Mouse (Mus musculus): ENCODE results near the gene Sccpdh. TPM values are rescaled to one million over a fixed set of nuclear protein-coding genes. Genes with fewer than 3 reads are reported as not detected.

Gene Sccpdh
- 45.1 and 51.8 TPM in 2 replicates for polyA plus RNA-seq (2015; fragmentation: Nextera tagmentation; extraction: Ambion mirVana)

GRCm38 (mm10) chr1:179668013-179668805 is at the start of gene Sccpdh:
Gene Sccpdh, plus strand, starts transcription at chr1:179668210.
- H3K27ac ChIP-seq: peak within 1 kb of the TSS; percentile 76
- WGBS: under 1% methylated on average over 79 of the region's 84 CpGs
- H3K4me1 ChIP-seq (replicated peaks): 0 out of 2 replicates have a peak, but pooled peaks cover 4% of the 10 kb centered on the region
- H3K4me3 ChIP-seq (replicated peaks): peak within 1 kb of the TSS; percentile 76
- H3K4me2 ChIP-seq (replicated peaks): peak within 1 kb of the TSS; percentile 84
- no peaks in the 10 kb centered on the region for H3K27me3 ChIP-seq (replicated peaks)
- peaks cover 3% of the 10 kb centered on the region; the same call in 1 of the 2 replicates for H3K36me3 ChIP-seq
- H3K9ac ChIP-seq: peak within 1 kb of the TSS; percentile 87
- peak; percentile 97 for ATAC-seq
- no peaks in the 10 kb centered on the region for H3K9me3 ChIP-seq

GRCm38 (mm10) chr1:179622665-179623064 is 45.3 kb upstream of the Sccpdh start:
- H3K9ac ChIP-seq: no peak overlapping the region
- no peak overlapping the region for H3K27ac ChIP-seq
- H3K4me3 ChIP-seq (replicated peaks): no peak overlapping the region
- H3K36me3 ChIP-seq: no peaks in the 10 kb centered on the region
- no peak overlapping the region for H3K4me2 ChIP-seq (replicated peaks)
- no peaks in the 10 kb centered on the region for H3K9me3 ChIP-seq
- H3K27me3 ChIP-seq (replicated peaks): no peaks in the 10 kb centered on the region
- WGBS: 90% methylated on average over 12 of the region's 12 CpGs
- no peaks in the 10 kb centered on the region for H3K4me1 ChIP-seq (replicated peaks)
- no peak for ATAC-seq

DNA sequence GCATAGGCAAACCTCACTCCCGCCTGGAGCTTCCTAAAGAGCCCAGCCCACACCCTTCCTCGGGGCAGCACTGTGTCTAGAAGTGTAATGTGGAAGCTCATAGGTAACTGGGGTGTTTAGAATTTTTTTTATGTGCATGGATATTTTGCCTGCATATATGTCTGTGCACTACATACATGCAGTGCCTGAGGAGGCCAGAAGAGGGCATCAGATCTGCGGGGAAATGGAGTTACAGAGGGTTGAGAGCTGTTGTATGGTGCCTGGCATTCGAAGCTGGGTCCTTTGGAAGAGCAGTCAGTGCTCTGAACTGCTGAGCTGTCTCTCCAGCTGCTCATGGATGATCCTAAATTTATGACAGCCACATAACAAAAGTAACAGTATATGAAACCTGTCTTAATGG is 44.4 kb upstream of the Sccpdh start:
- Histone ChIP-seq H3K4me2 (replicated peaks) (no peak overlapping the region), H3K9me3 (no peaks in the 10 kb centered on the region), H3K4me1 (replicated peaks) (no peaks in the 10 kb centered on the region), H3K9ac (no peak overlapping the region), H3K27ac (no peak overlapping the region), H3K36me3 (no peaks in the 10 kb centered on the region), H3K27me3 (replicated peaks) (no peaks in the 10 kb centered on the region), H3K4me3 (replicated peaks) (no peak overlapping the region)
- ATAC-seq: no peak
- WGBS: 67% methylated on average over 4 of the region's 4 CpGs

DNA sequence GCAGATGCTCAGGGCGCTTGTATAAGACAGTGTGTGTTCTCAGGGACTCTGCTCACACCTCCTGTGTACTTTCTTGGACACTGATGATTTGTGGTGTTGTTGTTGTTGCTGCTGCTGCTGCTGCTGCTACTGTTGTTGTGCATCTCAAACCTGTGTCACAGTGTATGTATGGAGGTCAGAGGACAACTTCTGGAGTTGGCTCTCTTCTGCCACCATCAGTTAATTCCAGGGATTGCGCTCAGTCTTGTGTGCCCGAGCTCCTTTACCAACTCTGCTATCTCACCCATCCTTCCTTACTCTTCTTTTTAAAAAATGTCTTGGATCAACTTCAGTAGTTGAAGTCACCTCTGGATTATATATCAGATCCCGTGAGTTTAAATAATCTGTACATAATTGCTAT is 43.7 kb upstream of the Sccpdh start:
- no peak for ATAC-seq
- Histone ChIP-seq H3K9me3 (no peaks in the 10 kb centered on the region), H3K4me1 (replicated peaks) (no peaks in the 10 kb centered on the region), H3K36me3 (no peaks in the 10 kb centered on the region), H3K27ac (no peak overlapping the region), H3K4me2 (replicated peaks) (no peak overlapping the region), H3K27me3 (replicated peaks) (no peaks in the 10 kb centered on the region), H3K4me3 (replicated peaks) (no peak overlapping the region), H3K9ac (no peak overlapping the region)
- 69% methylated on average over 4 of the region's 4 CpGs for WGBS

DNA sequence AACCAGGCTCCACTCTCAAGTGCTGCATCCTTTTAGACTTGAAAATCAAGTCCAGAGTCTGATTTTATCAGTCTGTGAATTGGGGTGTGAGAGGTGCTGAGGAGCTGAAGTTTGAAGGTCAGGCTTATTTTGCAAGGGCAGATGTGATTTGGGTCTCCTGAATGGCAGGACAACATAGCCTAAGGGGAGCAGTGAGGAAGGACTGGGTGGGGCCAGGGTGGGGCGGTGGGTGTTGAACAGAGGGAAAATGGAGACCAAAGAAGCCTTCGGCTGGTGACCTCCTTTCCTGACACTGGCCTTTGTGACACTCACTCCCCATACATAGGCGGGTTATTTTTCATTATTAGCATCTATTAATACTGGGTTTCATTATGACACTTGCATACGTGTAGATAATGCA is 40.2 kb upstream of the Sccpdh start:
- no peak overlapping the region for H3K4me3 ChIP-seq (replicated peaks)
- no peaks in the 10 kb centered on the region for H3K9me3 ChIP-seq
- H3K4me1 ChIP-seq (replicated peaks): no peaks in the 10 kb centered on the region
- WGBS: 90% methylated on average over 4 of the region's 4 CpGs
- H3K27me3 ChIP-seq (replicated peaks): no peaks in the 10 kb centered on the region
- H3K4me2 ChIP-seq (replicated peaks): no peak overlapping the region
- no peak overlapping the region for H3K9ac ChIP-seq
- no peak; the same call in 1 of the 2 replicates for ATAC-seq
- H3K27ac ChIP-seq: no peak overlapping the region
- no peaks in the 10 kb centered on the region for H3K36me3 ChIP-seq

DNA sequence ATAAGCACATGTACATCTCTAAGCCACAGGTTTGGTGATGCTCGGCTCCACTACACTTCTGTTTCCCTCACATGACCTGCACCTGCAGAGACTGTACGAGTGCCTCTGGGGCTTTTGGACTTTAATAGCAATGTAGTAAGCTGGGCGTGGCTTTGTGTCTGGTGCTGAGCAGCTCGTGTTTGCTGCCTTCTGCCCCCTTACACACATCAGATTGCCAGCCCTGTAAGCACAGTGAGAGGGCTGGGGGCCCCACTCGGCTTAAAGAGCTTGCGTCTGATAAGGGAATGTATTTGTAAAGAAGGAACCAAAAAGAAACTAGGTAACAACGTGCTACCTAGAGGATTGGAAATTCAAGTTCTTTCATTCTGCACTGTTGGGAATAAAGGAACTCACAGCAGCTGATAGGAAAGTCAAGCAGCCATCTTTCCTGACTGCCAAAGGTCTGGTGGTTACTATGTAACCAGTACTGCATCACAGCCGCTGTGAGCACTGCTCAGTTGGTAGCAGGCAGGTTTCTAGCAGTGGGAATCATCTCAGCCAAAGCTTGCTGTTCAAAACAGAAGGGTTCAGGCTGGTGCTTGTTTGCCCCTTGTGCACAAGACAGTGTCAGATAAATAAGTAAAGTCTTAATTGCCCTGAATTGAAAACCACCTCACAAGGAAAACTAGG is 39.4 kb upstream of the Sccpdh start:
- no peak overlapping the region for H3K4me3 ChIP-seq (replicated peaks)
- H3K9ac ChIP-seq: no peak overlapping the region
- no peaks in the 10 kb centered on the region for H3K27me3 ChIP-seq (replicated peaks)
- no peaks in the 10 kb centered on the region for H3K9me3 ChIP-seq
- 51% methylated on average over 8 of the region's 8 CpGs for WGBS
- H3K27ac ChIP-seq: peak overlapping the region; percentile 56; the same call in 1 of the 2 replicates
- H3K36me3 ChIP-seq: no peaks in the 10 kb centered on the region
- peak overlapping the region; percentile 24 for H3K4me2 ChIP-seq (replicated peaks)
- no peaks in the 10 kb centered on the region for H3K4me1 ChIP-seq (replicated peaks)
- ATAC-seq: peak; percentile 96

GRCm38 (mm10) chr1:179629276-179629675 is 38.7 kb upstream of the Sccpdh start:
- H3K9me3 ChIP-seq: no peaks in the 10 kb centered on the region
- no peaks in the 10 kb centered on the region for H3K4me1 ChIP-seq (replicated peaks)
- H3K4me3 ChIP-seq (replicated peaks): no peak overlapping the region
- WGBS: 79% methylated on average over 5 of the region's 5 CpGs
- H3K27me3 ChIP-seq (replicated peaks): no peaks in the 10 kb centered on the region
- no peak overlapping the region for H3K27ac ChIP-seq
- ATAC-seq: no peak
- H3K36me3 ChIP-seq: no peaks in the 10 kb centered on the region
- H3K4me2 ChIP-seq (replicated peaks): no peak overlapping the region
- no peak overlapping the region for H3K9ac ChIP-seq

GRCm38 (mm10) chr1:179632746-179633413 is 35.1 kb upstream of the Sccpdh start:
- Histone ChIP-seq H3K4me1 (replicated peaks) (no peaks in the 10 kb centered on the region), H3K27ac (no peak overlapping the region), H3K4me3 (replicated peaks) (no peak overlapping the region), H3K9ac (no peak overlapping the region), H3K36me3 (no peaks in the 10 kb centered on the region), H3K27me3 (replicated peaks) (no peaks in the 10 kb centered on the region), H3K9me3 (no peaks in the 10 kb centered on the region), H3K4me2 (replicated peaks) (no peak overlapping the region)
- ATAC-seq: no peak
- WGBS: 79% methylated on average over 11 of the region's 11 CpGs

GRCm38 (mm10) chr1:179633414-179633752 is 34.6 kb upstream of the Sccpdh start:
- no peak for ATAC-seq
- Histone ChIP-seq H3K9me3 (no peaks in the 10 kb centered on the region), H3K9ac (no peak overlapping the region), H3K27me3 (replicated peaks) (no peaks in the 10 kb centered on the region), H3K4me2 (replicated peaks) (no peak overlapping the region), H3K4me1 (replicated peaks) (no peaks in the 10 kb centered on the region), H3K27ac (no peak overlapping the region), H3K36me3 (no peaks in the 10 kb centered on the region), H3K4me3 (replicated peaks) (no peak overlapping the region)
- 24% methylated on average over 1 of the region's 1 CpGs for WGBS

- Histone ChIP-seq H3K27me3 (replicated peaks) (no peaks in the 10 kb centered on the region), H3K4me1 (replicated peaks) (no peaks in the 10 kb centered on the region), H3K27ac (no peak overlapping the region), H3K9ac (no peak overlapping the region), H3K9me3 (no peaks in the 10 kb centered on the region), H3K4me2 (replicated peaks) (no peak overlapping the region), H3K36me3 (no peaks in the 10 kb centered on the region), H3K4me3 (replicated peaks) (no peak overlapping the region)
- no peak for ATAC-seq
- 86% methylated on average over 3 of the region's 3 CpGs for WGBS
Observed at GRCm38 (mm10) chr1:179634159-179634558, 33.9 kb upstream of the Sccpdh start.

DNA sequence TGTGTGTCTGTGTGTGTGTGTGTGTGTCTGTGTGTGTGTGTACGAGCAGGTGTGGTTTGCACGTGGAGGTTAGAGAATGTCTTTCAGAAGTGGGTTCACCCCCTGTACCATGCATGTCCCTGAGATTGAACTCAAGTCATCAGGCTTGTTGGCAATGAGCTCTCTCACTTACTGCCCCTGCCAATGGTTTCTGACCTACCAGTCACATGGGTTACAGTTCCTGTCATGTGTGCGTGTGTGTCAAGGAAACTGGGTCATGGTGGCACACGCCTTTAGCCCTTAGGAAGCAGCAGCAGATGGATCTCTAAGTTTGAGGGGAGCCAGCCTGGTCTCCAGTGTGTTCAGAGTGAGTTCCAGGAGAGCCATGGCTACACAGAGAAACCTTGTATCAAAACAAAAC is 25.3 kb upstream of the Sccpdh start:
- no peak overlapping the region for H3K4me2 ChIP-seq (replicated peaks)
- 83% methylated on average over 4 of the region's 4 CpGs for WGBS
- H3K4me1 ChIP-seq (replicated peaks): no peaks in the 10 kb centered on the region; the same call in 1 of the 2 replicates
- H3K27ac ChIP-seq: no peak overlapping the region
- H3K9me3 ChIP-seq: no peaks in the 10 kb centered on the region
- no peak for ATAC-seq
- no peaks in the 10 kb centered on the region for H3K27me3 ChIP-seq (replicated peaks)
- no peaks in the 10 kb centered on the region for H3K36me3 ChIP-seq
- H3K9ac ChIP-seq: no peak overlapping the region
- no peak overlapping the region for H3K4me3 ChIP-seq (replicated peaks)

- no peak for ATAC-seq
- H3K9ac ChIP-seq: no peak overlapping the region
- no peaks in the 10 kb centered on the region; the same call in 1 of the 2 replicates for H3K4me1 ChIP-seq (replicated peaks)
- no peak overlapping the region for H3K4me2 ChIP-seq (replicated peaks)
- H3K9me3 ChIP-seq: no peaks in the 10 kb centered on the region
- 71% methylated on average over 3 of the region's 3 CpGs for WGBS
- no peaks in the 10 kb centered on the region for H3K27me3 ChIP-seq (replicated peaks)
- H3K27ac ChIP-seq: no peak overlapping the region
- H3K4me3 ChIP-seq (replicated peaks): no peak overlapping the region
- no peaks in the 10 kb centered on the region for H3K36me3 ChIP-seq
Observed at GRCm38 (mm10) chr1:179644151-179644550, 23.9 kb upstream of the Sccpdh start.
